Mouse (Mus musculus) lung, postnatal 0 days (tissue): ENCODE data around the gene Kcnc1.

Source experiments
- CTCF ChIP-seq: IDR thresholded peaks from 2 replicates; pipeline ENCODE4 v1.5.1; 2016; ENCODE audit warnings: antibody characterized with exemption, mild to moderate bottlenecking
- EP300 ChIP-seq: IDR thresholded peaks from 2 replicates; pipeline ENCODE4 v1.6.1; 2016; ENCODE audit warnings: antibody characterized with exemption, mild to moderate bottlenecking, control low read depth

DNA sequence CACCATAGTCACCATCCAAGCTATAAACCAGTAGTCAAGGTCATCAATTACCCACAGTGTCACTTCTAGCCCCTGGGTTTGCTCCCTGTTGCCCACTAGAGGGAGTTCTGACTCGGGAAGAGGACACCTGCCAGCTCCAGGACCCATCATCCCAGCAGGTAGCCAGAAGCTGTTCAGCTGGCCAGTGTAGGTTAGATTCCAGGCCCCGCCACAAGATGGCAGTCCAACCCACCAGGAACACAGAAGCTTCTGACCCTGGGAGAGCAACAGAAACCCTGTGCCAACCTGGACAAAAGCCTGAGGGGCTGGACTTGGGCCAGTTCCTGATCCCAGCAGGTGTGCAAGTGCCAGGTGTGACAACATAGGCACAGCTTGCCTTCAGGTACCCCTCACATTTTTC, 3.2 kb upstream of the Kcnc1 start:
- TF ChIP-seq CTCF (peak; percentile 95), EP300 (no peak)
